Mouse (Mus musculus) limb, embryonic 14.5 days (tissue): ENCODE results near the gene Serhl. TPM values are rescaled to one million over a fixed set of nuclear protein-coding genes. Genes with fewer than 3 reads are reported as not detected.
A peak's percentile ranks its signal among the peaks of the same experiment; 100 is the strongest.

Experiments used
- ATAC-seq: fragments of 200-750 bp; cut with Nextera tagmentation; 2 replicates; pipeline ENCODE4 v1.8.0; 2017; ENCODE audit warnings: low read depth, moderate number of reproducible peaks, moderate TSS enrichment; ENCODE audit not compliant: low FRiP score
- DNase-seq: peaks from one replicate; pipeline ENCODE4 v3.0.0-alpha.2; 2015; ENCODE audit warnings: low spot score
- H3K27ac ChIP-seq: fragments of 300-500 bp; sonication (generic); replicated peaks from 2 replicates; pipeline ENCODE4 v1.5.1; 2014; ENCODE audit warnings: low read depth, mild to moderate bottlenecking, low read length, moderate library complexity, mixed read lengths
- H3K27me3 ChIP-seq: fragments of 300-500 bp; sonication (generic); 2 replicates; pipeline ENCODE4 v1.6.1; 2014; ENCODE audit warnings: low read length, mixed read lengths; ENCODE audit not compliant: control insufficient read depth, insufficient read depth
- H3K36me3 ChIP-seq: fragments of 300-500 bp; sonication (generic); 2 replicates; pipeline ENCODE4 v1.6.1; 2014; ENCODE audit warnings: mild to moderate bottlenecking, low read length, moderate library complexity, mixed read lengths; ENCODE audit not compliant: control insufficient read depth, insufficient read depth
- H3K4me1 ChIP-seq: fragments of 300-500 bp; sonication (generic); 2 replicates; pipeline ENCODE4 v1.6.1; 2014; ENCODE audit warnings: antibody characterized with exemption, low read length, mixed read lengths; ENCODE audit not compliant: control insufficient read depth, insufficient read depth
- H3K4me2 ChIP-seq: fragments of 300-500 bp; sonication (generic); replicated peaks from 2 replicates; pipeline ENCODE4 v1.6.1; 2014; ENCODE audit warnings: low read depth, mild to moderate bottlenecking, low read length, moderate library complexity; ENCODE audit not compliant: severe bottlenecking
- H3K4me3 ChIP-seq: fragments of 300-500 bp; sonication (generic); replicated peaks from 2 replicates; pipeline ENCODE4 v1.5.1; 2014; ENCODE audit warnings: low read length
- H3K9ac ChIP-seq: fragments of 300-500 bp; sonication (generic); 2 replicates; pipeline ENCODE4 v1.6.1; 2014; ENCODE audit warnings: mild to moderate bottlenecking, low read depth, low read length, moderate library complexity; ENCODE audit not compliant: severe bottlenecking
- H3K9me3 ChIP-seq: fragments of 300-500 bp; sonication (generic); 2 replicates; pipeline ENCODE4 v1.6.1; 2016; ENCODE audit warnings: low read length; ENCODE audit not compliant: control insufficient read depth
- POLR2A ChIP-seq: fragments of 200-500 bp; IDR thresholded peaks from 2 replicates; pipeline ENCODE4 v1.8.0; 2012; ENCODE audit warnings: inconsistent platforms, mild to moderate bottlenecking, moderate library complexity, borderline replicate concordance; ENCODE audit not compliant: insufficient read depth, insufficient read length; ENCODE audit errors: extremely low read depth
- WGBS: fragments of 180-500 bp; shearing (Covaris S2); extraction: QIAGEN DNeasy Blood & Tissue Kit; methylation state at CpG from one replicate; pipeline ENCODE4 v1.1.7; 2014; 5-methylcytosine and 5-hydroxymethylcytosine counted together
- polyA plus RNA-seq, 2 experiments: library from polyadenylated mRNA; depleted of rRNA in 1 of 2; stranded (reverse) in 1 of 2; unstranded in 1 of 2; fragments of >200 nt; fragmentation: Nextera tagmentation in 1 of 2; extraction: Ambion mirVana in 1 of 2; gene quantifications; 2 replicates each; pipeline versions ENCODE4 v1.2.1 to v1.2.3; 2012 to 2014

The Serhl gene
- polyA plus RNA-seq, 2 experiments = 62.7 to 68.2 TPM

DNA sequence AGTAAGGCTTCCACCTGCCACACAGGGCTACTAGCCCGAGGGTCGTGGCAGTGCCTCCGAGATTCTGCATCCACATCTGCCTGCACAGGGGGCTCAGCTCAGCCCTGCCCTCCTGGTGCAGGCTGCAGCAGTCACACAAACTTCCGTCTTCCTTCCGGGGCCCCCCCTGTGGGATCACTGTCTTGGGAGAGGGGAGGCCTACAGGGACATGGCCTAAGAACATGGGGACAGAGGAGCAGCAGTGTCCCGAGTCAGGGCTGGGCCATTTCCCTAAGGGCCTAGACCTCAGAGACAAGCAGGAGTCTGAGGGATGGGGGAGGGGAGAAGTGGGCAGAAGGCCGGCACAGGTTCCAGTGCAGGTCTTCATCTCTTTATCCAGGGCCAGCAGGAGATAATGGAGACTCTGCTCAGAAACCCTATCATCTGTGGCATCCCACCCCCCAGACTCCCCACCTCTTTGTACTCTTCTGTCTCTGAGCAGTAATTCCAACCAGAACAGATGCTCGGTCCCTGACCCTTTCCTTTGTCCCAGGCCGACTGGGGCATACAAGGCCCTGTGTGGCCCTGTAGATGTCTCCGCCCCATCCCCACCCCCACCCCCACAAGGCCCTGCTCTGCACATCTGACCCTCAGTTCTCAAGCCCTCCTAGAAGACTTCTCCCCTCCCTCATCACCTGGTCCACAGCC is 71.9 kb downstream of the Serhl start:
- no peak for TF ChIP-seq POLR2A
- WGBS = 69% methylated on average over 10 of the region's 10 CpGs
- no peaks in the 10 kb centered on the region for H3K9me3 ChIP-seq

DNA sequence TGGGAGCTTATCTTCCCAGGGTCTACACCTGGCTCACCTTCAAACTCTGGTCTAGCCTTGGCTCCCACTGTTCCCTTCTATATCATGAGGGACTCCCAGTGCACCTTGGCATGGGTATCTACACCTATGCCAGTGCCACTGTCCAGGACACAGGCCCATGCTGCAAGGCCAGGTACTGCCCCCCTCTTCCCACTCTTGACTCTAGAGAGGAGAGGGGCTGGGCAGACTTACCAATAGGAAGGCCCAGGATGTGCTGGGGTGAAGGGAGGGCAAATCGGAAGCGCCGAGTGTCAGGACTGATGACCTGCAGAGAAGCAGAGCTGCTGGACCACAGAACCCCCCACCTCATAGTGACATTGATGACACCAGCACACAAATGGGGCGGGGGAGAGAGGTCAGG is 72.7 kb downstream of the Serhl start:
- Histone ChIP-seq H3K27ac (no peak overlapping the region), H3K4me2 (no peak overlapping the region), H3K9me3 (no peaks in the 10 kb centered on the region), H3K4me1 (no peaks in the 10 kb centered on the region), H3K36me3 (peaks cover 52% of the 10 kb centered on the region), H3K9ac (no peak overlapping the region), H3K27me3 (no peaks in the 10 kb centered on the region), H3K4me3 (no peak overlapping the region)
- no peak for TF ChIP-seq POLR2A
- 90% methylated on average over 4 of the region's 4 CpGs for WGBS
- ATAC-seq (no peak), DNase-seq (no peak)

More for the DNA sequence above, 71.9 kb downstream of the Serhl start:
- ATAC-seq = no peak
- peaks cover 55% of the 10 kb centered on the region for H3K36me3 ChIP-seq
- no peak overlapping the region for H3K4me3 ChIP-seq
- H3K27me3 ChIP-seq = no peaks in the 10 kb centered on the region
- H3K9ac ChIP-seq = no peak overlapping the region
- no peak overlapping the region for H3K27ac ChIP-seq
- H3K4me1 ChIP-seq = no peaks in the 10 kb centered on the region
- no peak for DNase-seq
- no peak overlapping the region for H3K4me2 ChIP-seq

DNA sequence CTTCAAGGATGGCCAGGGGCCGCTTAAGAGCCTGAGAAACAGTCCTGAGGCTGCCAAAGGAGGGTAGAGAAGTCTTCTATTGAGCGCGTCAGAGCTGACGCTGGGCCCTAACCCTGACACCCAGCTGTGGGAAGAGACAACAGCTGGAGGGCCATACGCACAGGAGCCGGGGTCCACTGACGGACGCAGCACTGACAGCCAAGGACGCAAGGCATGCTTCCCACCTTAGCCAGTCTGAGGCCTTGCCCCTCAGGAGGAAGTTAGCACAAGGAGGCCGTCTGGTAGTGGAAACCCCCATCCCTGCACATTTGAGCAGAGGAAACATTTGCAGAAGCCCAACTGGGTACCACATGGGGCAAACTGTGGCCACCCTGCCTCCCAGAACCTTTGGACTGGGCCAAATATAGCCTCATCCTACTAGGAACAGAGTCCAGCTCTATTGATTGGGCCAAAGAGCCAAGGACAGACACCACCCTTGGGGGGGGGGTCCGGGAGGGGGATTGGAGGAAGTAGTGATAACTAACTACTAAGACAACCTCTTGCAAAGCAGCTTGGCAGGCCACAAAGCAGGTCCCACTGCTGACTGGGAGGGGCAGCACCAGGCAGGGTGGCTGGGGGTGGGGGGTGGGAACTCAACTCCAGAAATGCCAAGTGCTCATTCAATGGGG is 73.6 kb downstream of the Serhl start:
- TF ChIP-seq POLR2A = no peak
- Histone ChIP-seq H3K27me3 (no peaks in the 10 kb centered on the region), H3K4me1 (no peaks in the 10 kb centered on the region), H3K36me3 (peaks cover 45% of the 10 kb centered on the region), H3K9me3 (no peaks in the 10 kb centered on the region), H3K9ac (0 out of 2 replicates have a peak overlapping the region, but pooled peaks have one; percentile 16), H3K4me3 (no peak overlapping the region), H3K27ac (no peak overlapping the region), H3K4me2 (no peak overlapping the region)
- DNase-seq (no peak), ATAC-seq (no peak)
- 88% methylated on average over 11 of the region's 11 CpGs for WGBS

DNA sequence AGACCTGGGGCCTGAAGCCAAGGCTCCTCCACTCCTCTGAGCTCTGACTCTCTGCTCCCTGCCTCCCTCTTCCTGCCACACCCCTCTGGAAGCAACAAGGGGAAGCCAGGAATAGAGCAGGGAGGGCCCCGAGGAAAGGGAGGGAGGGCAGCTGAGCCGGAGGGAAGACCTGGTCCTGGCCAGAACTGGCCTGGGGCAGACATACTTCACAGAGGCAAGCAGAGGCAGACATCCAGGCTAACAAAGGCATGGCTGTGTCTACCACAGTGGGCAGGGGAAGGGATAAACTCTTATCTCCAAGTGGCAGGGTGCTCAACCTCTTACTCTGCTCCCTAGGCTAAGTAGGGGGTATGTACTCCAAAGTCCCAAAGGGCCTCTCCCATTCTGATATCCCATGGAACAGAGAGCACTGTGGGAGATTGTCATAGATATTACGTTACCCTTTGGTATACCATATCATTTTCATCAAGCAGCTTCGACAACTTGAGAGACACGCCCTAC is 75.7 kb downstream of the Serhl start:
- no peak for ATAC-seq

GRCm38 (mm10) chr15:83165526-83166315 is 76.4 kb downstream of the Serhl start:
- H3K36me3 ChIP-seq = peaks cover 20% of the 10 kb centered on the region
- H3K9me3 ChIP-seq = no peaks in the 10 kb centered on the region

More for the DNA sequence above, 75.7 kb downstream of the Serhl start:
- Histone ChIP-seq H3K36me3 (peaks cover 26% of the 10 kb centered on the region), H3K27me3 (no peaks in the 10 kb centered on the region), H3K9ac (no peak overlapping the region), H3K4me3 (no peak overlapping the region), H3K27ac (no peak overlapping the region), H3K4me1 (no peaks in the 10 kb centered on the region), H3K4me2 (no peak overlapping the region), H3K9me3 (no peaks in the 10 kb centered on the region)
- no peak for TF ChIP-seq POLR2A
- no peak for DNase-seq
- 73% methylated on average over 5 of the region's 5 CpGs for WGBS

More at GRCm38 (mm10) chr15:83165526-83166315, 76.4 kb downstream of the Serhl start:
- Histone ChIP-seq H3K9ac (no peak overlapping the region), H3K4me3 (no peak overlapping the region), H3K27me3 (no peaks in the 10 kb centered on the region), H3K27ac (no peak overlapping the region), H3K4me2 (no peak overlapping the region), H3K4me1 (peaks cover 4% of the 10 kb centered on the region; the same call in 1 of the 2 replicates)
- WGBS = 92% methylated on average over 13 of the region's 13 CpGs
- DNase-seq (no peak), ATAC-seq (no peak)
- no peak for TF ChIP-seq POLR2A

Other genes starting within 250 kb of the Serhl start
- gene Tcf20, start 101.6 kb upstream of the Serhl start, polyA plus RNA-seq (2012; rRNA removed) = 28.9 and 29.2 TPM in 2 replicates
- gene Tcf20, start 101.6 kb upstream of the Serhl start, polyA plus RNA-seq (2014; fragmentation: Nextera tagmentation; extraction: Ambion mirVana) = 14.6 and 16.3 TPM in 2 replicates
- 4.0 and 4.5 TPM in 2 replicates for gene Nfam1, start 56.2 kb upstream of the Serhl start, polyA plus RNA-seq (2012; rRNA removed)
- gene Nfam1, start 56.2 kb upstream of the Serhl start, polyA plus RNA-seq (2014; fragmentation: Nextera tagmentation; extraction: Ambion mirVana) = 3.5 and 4.3 TPM in 2 replicates
- 82.1 and 92.1 TPM in 2 replicates for gene Rrp7a, start 33.3 kb downstream of the Serhl start, polyA plus RNA-seq (2012; rRNA removed)
- 60.9 and 61.7 TPM in 2 replicates for gene Rrp7a, start 33.3 kb downstream of the Serhl start, polyA plus RNA-seq (2014; fragmentation: Nextera tagmentation; extraction: Ambion mirVana)
- 88.2 and 94.3 TPM in 2 replicates for gene Poldip3, start 59.9 kb downstream of the Serhl start, polyA plus RNA-seq (2012; rRNA removed)
- 150 and 154 TPM in 2 replicates for gene Poldip3, start 59.9 kb downstream of the Serhl start, polyA plus RNA-seq (2014; fragmentation: Nextera tagmentation; extraction: Ambion mirVana)
- gene Cyb5r3, start 83.1 kb downstream of the Serhl start, polyA plus RNA-seq (2012; rRNA removed) = 73.3 and 79.9 TPM in 2 replicates
- 135 and 136 TPM in 2 replicates for gene Cyb5r3, start 83.1 kb downstream of the Serhl start, polyA plus RNA-seq (2014; fragmentation: Nextera tagmentation; extraction: Ambion mirVana)
- gene A4galt, start 162.3 kb downstream of the Serhl start, polyA plus RNA-seq (2012; rRNA removed) = 2.9 and 3.5 TPM in 2 replicates
- 1.4 and 2.7 TPM in 2 replicates for gene A4galt, start 162.3 kb downstream of the Serhl start, polyA plus RNA-seq (2014; fragmentation: Nextera tagmentation; extraction: Ambion mirVana)